Mouse (Mus musculus) spleen, embryonic (tissue): ENCODE measurements around the gene N4bp2l1.

Experiments
- CTCF ChIA-PET: fragments of 350-600 bp; sonication (Branson Sonifier 250); formaldehyde crosslinking; loops from one replicate; lab custom pipeline; 2022; lab: Charles Lee

N4bp2l1 gene

GRCm38 (mm10) chr5:150570496-150571219 is 26.3 kb downstream of the N4bp2l1 start:
- CTCF ChIA-PET: no interaction called here

- CTCF ChIA-PET: no interaction called here
Observed at GRCm38 (mm10) chr5:150566971-150567370, 30.0 kb downstream of the N4bp2l1 start.

GRCm38 (mm10) chr5:150566226-150566625 is 30.8 kb downstream of the N4bp2l1 start:
- CTCF ChIA-PET: no interaction called here

DNA sequence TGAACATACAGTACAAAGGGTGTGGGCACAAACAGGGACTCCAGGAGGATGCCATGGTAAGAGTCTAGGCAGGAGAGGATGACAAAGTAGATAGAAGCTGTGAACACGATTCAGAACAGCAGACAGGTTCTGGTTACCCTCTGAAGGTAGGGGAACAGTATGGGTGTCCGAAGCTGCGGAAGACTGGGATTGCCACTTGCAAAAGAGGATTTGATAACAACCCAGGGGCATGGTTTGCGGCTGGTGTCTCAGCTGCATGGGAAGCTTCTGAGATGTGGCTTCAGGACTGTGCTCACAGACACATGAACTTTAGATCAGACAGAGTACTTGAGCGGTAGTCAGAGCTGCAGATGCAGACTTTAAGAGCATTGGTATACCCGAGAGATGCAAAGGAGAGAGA is 32.6 kb downstream of the N4bp2l1 start:
- CTCF ChIA-PET: no interaction called here

- CTCF ChIA-PET: no interaction called here
Observed at GRCm38 (mm10) chr5:150561783-150562182, 35.2 kb downstream of the N4bp2l1 start.

DNA sequence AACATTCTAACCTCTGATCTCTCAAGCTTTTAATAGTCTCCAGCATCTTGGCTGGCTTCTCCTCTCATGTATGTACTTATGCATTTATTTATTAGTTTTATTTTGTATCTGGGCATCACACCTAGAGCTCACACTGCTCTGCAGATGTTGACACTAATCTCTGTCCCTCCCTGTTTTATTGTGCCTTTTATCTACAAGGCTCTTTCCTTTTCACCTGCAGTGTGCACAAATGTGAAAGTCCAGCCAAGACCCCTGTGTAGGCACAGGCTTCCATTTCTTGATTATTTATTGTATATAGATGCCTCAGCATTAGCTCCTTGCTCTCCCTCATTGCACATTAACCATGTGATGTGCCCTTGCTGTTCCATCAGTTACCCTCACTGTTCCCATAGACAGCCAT is 35.6 kb downstream of the N4bp2l1 start:
- CTCF ChIA-PET: no interaction called here

GRCm38 (mm10) chr5:150560851-150561250 is 36.1 kb downstream of the N4bp2l1 start:
- CTCF ChIA-PET: no interaction called here

DNA sequence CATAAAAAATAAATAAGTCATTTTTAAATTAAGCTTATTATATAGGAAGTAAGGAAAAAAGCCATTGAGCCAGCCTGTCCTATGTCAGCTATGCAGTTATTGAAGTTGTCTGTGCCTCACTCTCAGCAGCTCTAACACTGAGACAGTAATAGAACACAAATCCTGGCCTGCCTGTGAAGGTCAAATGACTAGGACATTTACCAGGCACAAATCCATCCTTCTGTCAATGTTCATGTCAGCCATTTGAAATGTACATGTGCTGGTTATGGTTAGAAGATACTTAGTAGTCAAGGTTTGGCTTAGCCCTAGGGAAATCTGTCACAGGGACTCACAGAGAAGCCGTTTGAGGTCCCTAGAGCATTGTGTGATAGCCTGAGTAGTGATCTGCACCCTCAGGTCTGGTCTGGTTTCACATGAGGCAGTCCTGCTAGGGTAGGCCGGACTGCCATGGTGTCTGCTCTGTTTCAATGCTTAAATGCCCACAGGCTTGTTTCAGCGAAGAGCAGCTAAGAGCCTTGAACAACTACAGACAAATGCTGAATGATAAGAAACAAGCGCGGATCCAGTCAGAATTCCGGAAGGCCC is 37.4 kb downstream of the N4bp2l1 start:
- CTCF ChIA-PET: interaction anchor here (0.5 kb wide), 1 partner anchor 95 kb away, joined by 4 read pairs; no protein-coding TSS in a partner anchor

DNA sequence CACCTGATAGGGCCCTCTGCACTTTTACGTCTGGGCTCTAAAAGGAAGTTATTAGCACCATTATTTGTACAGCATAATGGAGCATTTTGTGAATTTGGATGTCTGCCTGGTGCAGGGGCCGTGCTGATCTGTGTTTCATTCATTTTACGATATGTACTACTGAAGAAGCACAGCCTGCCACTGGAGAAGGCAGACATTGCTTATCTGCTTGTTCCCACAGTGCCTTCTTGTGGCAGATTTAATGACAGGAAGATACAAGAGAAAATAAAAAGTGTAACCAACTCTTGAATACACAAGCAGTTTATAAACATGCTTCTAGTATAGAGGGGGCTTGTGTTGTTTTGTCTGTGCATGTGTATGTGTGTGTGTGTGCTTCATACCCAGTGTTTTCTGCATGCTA is 45.4 kb downstream of the N4bp2l1 start:
- CTCF ChIA-PET: no interaction called here

DNA sequence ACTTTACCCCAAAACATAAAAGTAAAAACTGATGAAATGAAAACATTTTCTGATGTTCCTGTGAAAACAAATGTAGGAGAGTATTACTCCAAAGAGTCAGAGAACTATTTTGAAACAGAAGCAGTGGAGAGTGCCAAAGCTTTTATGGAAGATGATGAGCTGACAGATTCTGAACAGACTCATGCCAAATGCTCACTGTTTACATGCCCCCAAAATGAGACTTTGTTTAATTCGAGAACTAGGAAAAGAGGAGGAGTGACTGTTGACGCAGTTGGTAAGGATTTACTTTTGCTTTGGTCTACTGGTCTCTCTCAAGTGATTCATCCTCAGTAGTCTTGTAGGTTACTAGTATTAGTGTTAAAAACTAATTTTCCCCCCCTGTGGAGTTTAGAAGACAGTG is 53.8 kb downstream of the N4bp2l1 start:
- CTCF ChIA-PET: no interaction called here

- CTCF ChIA-PET: no interaction called here
Observed at GRCm38 (mm10) chr5:150541302-150541701, 55.7 kb downstream of the N4bp2l1 start.

GRCm38 (mm10) chr5:150525239-150525638 is 71.7 kb downstream of the N4bp2l1 start:
- CTCF ChIA-PET: no interaction called here

DNA sequence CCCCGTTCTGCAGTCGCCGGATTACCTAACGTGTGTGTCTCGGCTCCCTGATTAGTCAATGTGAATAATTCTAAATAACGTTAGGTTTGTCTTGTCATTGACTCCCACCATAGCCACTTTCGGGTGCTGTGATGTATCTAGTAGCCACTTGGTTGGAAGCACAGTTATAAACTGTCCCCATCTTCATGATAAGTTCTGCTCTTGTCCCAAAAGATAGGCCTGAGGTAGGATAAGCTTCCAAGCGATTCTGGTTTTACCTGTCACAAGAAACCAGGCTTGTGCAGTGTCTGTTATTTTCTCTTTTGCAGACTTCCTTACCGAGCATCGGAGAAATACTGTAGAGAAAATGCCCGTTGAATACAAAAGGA is 74.1 kb downstream of the N4bp2l1 start:
- CTCF ChIA-PET: no interaction called here

GRCm38 (mm10) chr5:150521937-150522866 is 74.8 kb downstream of the N4bp2l1 start, which contains the start of gene Brca2:
Gene Brca2, plus strand, starts transcription at chr5:150522630.
- CTCF ChIA-PET: interaction anchor here (0.6 kb wide), 1 partner anchor 96 kb away, joined by 8 read pairs; no protein-coding TSS in a partner anchor
